Mouse (Mus musculus) heart, postnatal 0 days (tissue): ENCODE data around the gene Ppme1.

Experiments used
- CTCF ChIP-seq: IDR thresholded peaks from 2 replicates; pipeline ENCODE4 v1.5.1; 2016; ENCODE audit warnings: antibody characterized with exemption, control low read depth, low read depth
- EP300 ChIP-seq: IDR thresholded peaks from 2 replicates; pipeline ENCODE4 v1.6.1; 2016; ENCODE audit warnings: antibody characterized with exemption, low read depth

DNA sequence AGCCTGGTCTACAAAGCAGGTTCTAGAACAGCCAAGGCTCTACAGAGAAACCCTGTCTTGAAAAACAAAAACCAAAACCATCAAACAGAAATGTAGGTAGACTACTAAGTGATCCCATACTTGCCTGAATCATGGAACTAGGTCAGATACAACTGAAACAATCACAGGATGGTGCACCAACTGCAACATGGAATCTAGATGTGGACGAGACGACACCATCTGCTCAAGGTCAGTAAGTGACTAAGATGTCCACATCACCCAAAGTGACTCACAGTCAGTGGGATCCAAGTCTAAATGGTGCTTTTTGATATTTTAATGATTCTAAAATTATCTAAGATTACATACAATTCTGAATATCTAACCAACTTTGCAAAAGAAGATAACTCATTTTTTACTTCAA is 36.2 kb downstream of the Ppme1 start:
- TF ChIP-seq CTCF (no peak), EP300 (no peak)
